Mouse (Mus musculus): ENCODE measurements around the gene Adcy9.

GRCm38 (mm10) chr16:4300280-4300679, 120.0 kb downstream of the Adcy9 start:
- TF ChIP-seq POLR2A (IDR thresholded peaks at IDR 0.05; ENCODE audit: low read depth, low read length) (no peak), CTCF (conservative IDR thresholded peaks at IDR 0.05; ENCODE audit: insufficient read depth, insufficient read length, low read depth, low read length) (no peak)

Data from kidney, adult 2 months (tissue).